Mouse (Mus musculus) CH12.LX (cell line): ENCODE data around the gene Uhrf1bp1. TPM values are rescaled to one million over a fixed set of nuclear protein-coding genes. Genes with fewer than 3 reads are reported as not detected.
A peak's percentile ranks its signal among the peaks of the same experiment; 100 is the strongest.

ENCODE experiments used
- DNase-seq: peaks from one replicate; pipeline ENCODE4 v3.0.0-alpha.2; 2013; ENCODE audit errors: extremely low read depth
- H3K27ac ChIP-seq: 2 replicates; pipeline ENCODE4 v1.5.1; 2012; ENCODE audit warnings: low read depth, mild to moderate bottlenecking, control low read depth, moderate library complexity; ENCODE audit not compliant: insufficient read depth
- H3K27me3 ChIP-seq: replicated peaks from 2 replicates; pipeline ENCODE3; 2012; ENCODE audit warnings: inconsistent platforms
- H3K36me3 ChIP-seq, 2 experiments: replicated peaks in 1 of 2; 2 replicates each; pipeline versions ENCODE3 to v1.6.1; 2012; ENCODE audit warnings: inconsistent platforms in 1 of 2, low read length in 1 of 2, mild to moderate bottlenecking in 1 of 2, mixed read lengths in 1 of 2, moderate library complexity in 1 of 2; ENCODE audit not compliant: control insufficient read depth in 1 of 2, insufficient read depth in 1 of 2
- H3K4me1 ChIP-seq, 2 experiments: 2 replicates each; pipeline ENCODE4 v1.6.1; 2012; ENCODE audit warnings: inconsistent platforms in 1 of 2, moderate library complexity in 1 of 2; ENCODE audit not compliant: insufficient read depth in 2 of 2, control insufficient read depth in 1 of 2
- H3K4me2 ChIP-seq: 2 replicates; pipeline ENCODE4 v1.6.1; 2012; ENCODE audit warnings: low read depth, mild to moderate bottlenecking, control low read depth; ENCODE audit not compliant: poor library complexity, insufficient read depth, severe bottlenecking
- H3K4me3 ChIP-seq, 3 experiments: fragments of 150-350 bp in 1 of 3; sonication (generic) in 1 of 3; replicated peaks in 1 of 3; 2 replicates each; pipeline versions ENCODE3 to v1.5.1; 2011 to 2012; ENCODE audit warnings: low read depth in 2 of 3, low read length in 2 of 3, mild to moderate bottlenecking in 2 of 3, moderate library complexity in 2 of 3, control low read depth in 1 of 3, improper control_type of control experiment in 1 of 3, inconsistent platforms in 1 of 3, mixed read lengths in 1 of 3; ENCODE audit not compliant: poor library complexity in 1 of 3
- H3K79me2 ChIP-seq: replicated peaks from 2 replicates; pipeline ENCODE4 v1.6.1; 2012; ENCODE audit warnings: mild to moderate bottlenecking, moderate library complexity; ENCODE audit not compliant: control insufficient read depth, poor library complexity, insufficient read depth, severe bottlenecking; ENCODE audit errors: extremely low read depth
- H3K9ac ChIP-seq: 2 replicates; pipeline ENCODE4 v1.6.1; 2012; ENCODE audit warnings: low read depth, mild to moderate bottlenecking, control low read depth, moderate library complexity; ENCODE audit not compliant: insufficient read depth
- H3K9me3 ChIP-seq: replicated peaks from 2 replicates; pipeline ENCODE3; 2012; ENCODE audit warnings: low read length, inconsistent platforms, mixed read lengths
- BHLHE40 ChIP-seq: IDR thresholded peaks from 2 replicates; pipeline ENCODE4 v1.6.1; 2011; ENCODE audit warnings: mild to moderate bottlenecking, low read depth, low read length, improper control_type of control experiment
- CHD1 ChIP-seq: IDR thresholded peaks from 2 replicates; pipeline ENCODE4 v1.6.1; 2012; ENCODE audit warnings: low read depth, low read length, improper control_type of control experiment, inconsistent platforms
- CHD2 ChIP-seq: IDR thresholded peaks from 2 replicates; pipeline ENCODE4 v1.6.1; 2011; ENCODE audit warnings: low read length, improper control_type of control experiment
- CTCF ChIP-seq, 2 experiments: IDR thresholded peaks in 1 of 2; conservative IDR thresholded peaks in 1 of 2; 2 replicates each; pipeline ENCODE4 v1.5.1; 2011 to 2012; ENCODE audit warnings: low read depth in 2 of 2, low read length in 2 of 2, improper control_type of control experiment in 1 of 2, inconsistent platforms in 1 of 2, mild to moderate bottlenecking in 1 of 2, moderate library complexity in 1 of 2
- E2F4 ChIP-seq: IDR thresholded peaks from 2 replicates; pipeline ENCODE4 v1.6.1; 2011; ENCODE audit warnings: low read depth, low read length, improper control_type of control experiment; ENCODE audit not compliant: insufficient replicate concordance
- ELF1 ChIP-seq: IDR thresholded peaks from 2 replicates; pipeline ENCODE4 v1.6.1; 2014; ENCODE audit warnings: low read depth, mild to moderate bottlenecking, inconsistent platforms, low read length, improper control_type of control experiment
- EP300 ChIP-seq: IDR thresholded peaks from 2 replicates; pipeline ENCODE4 v1.6.1; 2011; ENCODE audit warnings: low read length, improper control_type of control experiment
- ETS1 ChIP-seq: conservative IDR thresholded peaks from 2 replicates; pipeline ENCODE4 v1.6.1; 2012; ENCODE audit warnings: low read depth, mild to moderate bottlenecking, inconsistent platforms, low read length, improper control_type of control experiment, moderate library complexity
- GABPA ChIP-seq: IDR thresholded peaks from 2 replicates; pipeline ENCODE4 v1.6.1; 2012; ENCODE audit warnings: low read depth, low read length, improper control_type of control experiment, inconsistent platforms; ENCODE audit not compliant: insufficient replicate concordance
- HCFC1 ChIP-seq: IDR thresholded peaks from 2 replicates; pipeline ENCODE4 v1.6.1; 2012; ENCODE audit warnings: low read depth, mild to moderate bottlenecking, inconsistent platforms, low read length, improper control_type of control experiment
- IRF4 ChIP-seq: IDR thresholded peaks from 2 replicates; pipeline ENCODE4 v1.6.1; 2014; ENCODE audit warnings: low read depth, mild to moderate bottlenecking, inconsistent platforms, low read length, improper control_type of control experiment
- JUN ChIP-seq: IDR thresholded peaks from 2 replicates; pipeline ENCODE4 v1.6.1; 2011; ENCODE audit warnings: low read depth, mild to moderate bottlenecking, low read length, improper control_type of control experiment, moderate library complexity; ENCODE audit not compliant: insufficient read depth
- JUND ChIP-seq: conservative IDR thresholded peaks from 2 replicates; pipeline ENCODE4 v1.6.1; 2011; ENCODE audit warnings: low read depth, low read length, improper control_type of control experiment
- KAT2A ChIP-seq: IDR thresholded peaks from 2 replicates; pipeline ENCODE4 v1.6.1; 2012; ENCODE audit warnings: low read length, improper control_type of control experiment, inconsistent platforms; ENCODE audit not compliant: insufficient replicate concordance
- MAFK ChIP-seq: IDR thresholded peaks from 2 replicates; pipeline ENCODE4 v1.6.1; 2011; ENCODE audit warnings: low read length, improper control_type of control experiment; ENCODE audit not compliant: insufficient replicate concordance
- MAX ChIP-seq: IDR thresholded peaks from 2 replicates; pipeline ENCODE4 v1.6.1; 2011; ENCODE audit warnings: low read length, improper control_type of control experiment
- MAZ ChIP-seq: IDR thresholded peaks from 2 replicates; pipeline ENCODE4 v1.6.1; 2012; ENCODE audit warnings: low read depth, mild to moderate bottlenecking, inconsistent platforms, low read length, improper control_type of control experiment, moderate library complexity
- MEF2A ChIP-seq: IDR thresholded peaks from 2 replicates; pipeline ENCODE4 v1.6.1; 2014; ENCODE audit warnings: low read depth, mild to moderate bottlenecking, inconsistent platforms, low read length, improper control_type of control experiment, borderline replicate concordance
- MXI1 ChIP-seq: IDR thresholded peaks from 2 replicates; pipeline ENCODE4 v1.6.1; 2011; ENCODE audit warnings: mild to moderate bottlenecking, low read depth, low read length, improper control_type of control experiment
- MYC ChIP-seq: IDR thresholded peaks from 2 replicates; pipeline ENCODE4 v1.6.1; 2011; ENCODE audit warnings: low read depth, mild to moderate bottlenecking, improper control_type of control experiment, low read length
- NELFE ChIP-seq: IDR thresholded peaks from 2 replicates; pipeline ENCODE4 v1.6.1; 2011; ENCODE audit warnings: low read depth, low read length, improper control_type of control experiment
- NRF1 ChIP-seq: IDR thresholded peaks from 2 replicates; pipeline ENCODE4 v1.6.1; 2014; ENCODE audit warnings: low read depth, mild to moderate bottlenecking, inconsistent platforms, low read length, improper control_type of control experiment, moderate library complexity
- PAX5 ChIP-seq: IDR thresholded peaks from 2 replicates; pipeline ENCODE4 v1.6.1; 2012; ENCODE audit warnings: low read length, inconsistent platforms, mixed read lengths
- POLR2A ChIP-seq: IDR thresholded peaks from 2 replicates; pipeline ENCODE4 v1.6.1; 2011; ENCODE audit warnings: low read depth, mild to moderate bottlenecking, improper control_type of control experiment, low read length
- POLR2AphosphoS2 ChIP-seq: IDR thresholded peaks from 2 replicates; pipeline ENCODE4 v1.6.1; 2011; ENCODE audit warnings: low read depth, low read length, improper control_type of control experiment
- RAD21 ChIP-seq: IDR thresholded peaks from 2 replicates; pipeline ENCODE4 v1.6.1; 2011; ENCODE audit warnings: low read depth, mild to moderate bottlenecking, low read length, improper control_type of control experiment, moderate library complexity
- RCOR1 ChIP-seq: conservative IDR thresholded peaks from 2 replicates; pipeline ENCODE4 v1.6.1; 2012; ENCODE audit warnings: low read depth, mild to moderate bottlenecking, inconsistent platforms, low read length, improper control_type of control experiment
- SIN3A ChIP-seq: IDR thresholded peaks from 2 replicates; pipeline ENCODE4 v1.6.1; 2012; ENCODE audit warnings: low read length, improper control_type of control experiment, inconsistent platforms
- SMC3 ChIP-seq: IDR thresholded peaks from 2 replicates; pipeline ENCODE4 v1.6.1; 2011; ENCODE audit warnings: low read depth, low read length, improper control_type of control experiment
- TBP ChIP-seq: conservative IDR thresholded peaks from 2 replicates; pipeline ENCODE4 v1.6.1; 2011; ENCODE audit warnings: low read depth, low read length, improper control_type of control experiment
- TCF12 ChIP-seq: IDR thresholded peaks from 2 replicates; pipeline ENCODE4 v1.6.1; 2014; ENCODE audit warnings: low read depth, mild to moderate bottlenecking, inconsistent platforms, low read length, improper control_type of control experiment
- UBTF ChIP-seq: IDR thresholded peaks from 2 replicates; pipeline ENCODE4 v1.6.1; 2012; ENCODE audit warnings: low read depth, mild to moderate bottlenecking, inconsistent platforms, low read length, improper control_type of control experiment, moderate library complexity
- USF1 ChIP-seq: IDR thresholded peaks from 2 replicates; pipeline ENCODE4 v1.6.1; 2014; ENCODE audit warnings: low read depth, mild to moderate bottlenecking, inconsistent platforms, low read length, improper control_type of control experiment
- USF2 ChIP-seq: conservative IDR thresholded peaks from 2 replicates; pipeline ENCODE4 v1.6.1; 2011; ENCODE audit warnings: low read depth, low read length, improper control_type of control experiment
- ZC3H11A ChIP-seq: IDR thresholded peaks from 2 replicates; pipeline ENCODE4 v1.6.1; 2012; ENCODE audit warnings: low read depth, mild to moderate bottlenecking, inconsistent platforms, low read length, improper control_type of control experiment
- ZKSCAN1 ChIP-seq: IDR thresholded peaks from 2 replicates; pipeline ENCODE4 v1.6.1; 2012; ENCODE audit warnings: low read depth, inconsistent platforms, low read length, improper control_type of control experiment, borderline replicate concordance
- ZMIZ1 ChIP-seq: IDR thresholded peaks from 2 replicates; pipeline ENCODE4 v1.6.1; 2012; ENCODE audit warnings: low read depth, mild to moderate bottlenecking, inconsistent platforms, low read length, improper control_type of control experiment
- ZNF384 ChIP-seq: IDR thresholded peaks from 2 replicates; pipeline ENCODE4 v1.6.1; 2012; ENCODE audit warnings: low read depth, low read length, improper control_type of control experiment, inconsistent platforms
- dilution Hi-C: fragments of 300-500 bp; cut with MboI; formaldehyde crosslinking; loops from 2 replicates; pipeline ENCODE4 v1.14.3; 2020; ENCODE audit warnings: low sequenced_read_pairs; ENCODE audit not compliant: extremely low pct_unique_long_range_greater_than_20kb, extremely low pct_ligation_motif_present
- in situ Hi-C: fragments of 300-500 bp; cut with MboI; formaldehyde crosslinking; loops from 3 replicates; pipeline ENCODE4 v1.14.3; 2019; ENCODE audit warnings: low sequenced_read_pairs, low pct_ligation_motif_present, low pct_unique_long_range_greater_than_20kb, mixed read lengths
- polyA plus RNA-seq: library from polyadenylated mRNA; unstranded; fragments of >175 nt; gene quantifications from 2 replicates; pipeline ENCODE4 v1.2.1, GENCODE M21; 2012; ENCODE audit warnings: low read depth; ENCODE audit not compliant: insufficient read length
- total RNA-seq, 2 experiments: library from RNA; depleted of rRNA; stranded (reverse); fragments of 300-350 nt in 1 of 2; fragments of >200 nt in 1 of 2; gene quantifications; 2 replicates each; pipeline ENCODE4 v1.2.3; 2012 to 2014

Gene Uhrf1bp1
- total and polyA plus RNA-seq, 3 experiments, result 6.0 to 13.6 (median 13.1) TPM

GRCm38 (mm10) chr17:27820568-27821406, 35.5 kb upstream of the Uhrf1bp1 start, which contains the start of gene D17Wsu92e:
D17Wsu92e (minus strand) TSS chr17:27820648.
- Histone ChIP-seq H3K4me2 (peak within 1 kb of the TSS; percentile 83), H3K79me2 (peaks cover 35% of the 10 kb centered on the region), H3K4me3 (peak within 1 kb of the TSS; percentile 79 to 98 (median 85)), H3K27me3 (no peaks in the 10 kb centered on the region), H3K27ac (peak within 1 kb of the TSS; percentile 38), H3K9me3 (no peaks in the 10 kb centered on the region), H3K4me1 (peaks cover 8 to 54% of the 10 kb centered on the region in 2 experiments), H3K36me3 (peaks cover 0 to 7% of the 10 kb centered on the region in 2 experiments), H3K9ac (peak within 1 kb of the TSS; percentile 88)
- in situ Hi-C loops, result no loop called here
- peak; percentile 97 for DNase-seq
- TF ChIP-seq MAFK (no peak), MAX (peak; percentile 31; the same call in 1 of the 2 replicates), SIN3A (peak; percentile 60; the same call in 1 of the 2 replicates), CTCF (conservative IDR thresholded peaks at IDR 0.05 in 1 of 2, IDR thresholded peaks at IDR 0.05 in 1 of 2; ENCODE audit: low read depth in 2 of 2, low read length in 2 of 2) (no peak), ZNF384 (no peak), ELF1 (peak; percentile 97), ETS1 (peak; percentile 70), POLR2A (peak; percentile 78), JUND (no peak), POLR2AphosphoS2 (no peak), HCFC1 (peak; percentile 87), TBP (no peak), SMC3 (no peak), ZC3H11A (no peak), TCF12 (0 out of 2 replicates have a peak, but pooled peaks have one; percentile 65), EP300 (no peak), IRF4 (peak; percentile 59; the same call in 1 of the 2 replicates), RAD21 (no peak), ZKSCAN1 (no peak), NRF1 (peak; percentile 89), KAT2A (peak; percentile 74; the same call in 1 of the 2 replicates), BHLHE40 (peak; percentile 78), USF2 (no peak), MXI1 (peak; percentile 39; the same call in 1 of the 2 replicates), GABPA (peak; percentile 99), NELFE (peak; percentile 58; the same call in 1 of the 2 replicates), RCOR1 (no peak), MEF2A (peak; percentile 79), PAX5 (no peak), MYC (no peak), ZMIZ1 (peak; percentile 58; the same call in 1 of the 2 replicates), CHD2 (peak; percentile 56), UBTF (no peak), E2F4 (no peak), USF1 (0 out of 2 replicates have a peak, but pooled peaks have one; percentile 1), CHD1 (no peak), JUN (peak; percentile 16; the same call in 1 of the 2 replicates), MAZ (peak; percentile 100)
- dilution Hi-C loops, result no loop called here
